Mouse (Mus musculus): ENCODE data around the gene Mocs1.

GRCm38 (mm10) chr17:49449230-49449608, 21.1 kb downstream of the Mocs1 start:
- TF ChIP-seq POLR2A (IDR thresholded peaks at IDR 0.05; ENCODE audit: control insufficient read depth, low read depth, low read length) (no peak), CTCF (IDR thresholded peaks at IDR 0.05; ENCODE audit: control insufficient read depth, insufficient read depth, insufficient replicate concordance, low read depth, low read length) (no peak)

Data from testis, adult 2 months (tissue).